Comparison of ENCODE assay signal across 12 mouse cellular contexts in genomic region chr8:52571166-52571832, GRCm38 (mm10).
DNase-seq lines count a peak whose midpoint lies in the region; ATAC-seq and TF ChIP-seq lines count a peak whose summit lies in the region.
"Had no signal": no experiment of that assay in that cellular context is flagged by ENCODE, and none has a peak within 500 bp of the region (broad histone marks: within the 10 kb centered on the region; RNA-seq: fewer than 3 reads in every experiment).

No protein-coding gene starts in this region.

- H3K36me3 ChIP-seq in midbrain, postnatal 0 days (ENCODE audit: insufficient read depth, low read length), result no peaks in the 10 kb centered on the region
- no peaks in the 10 kb centered on the region for H3K36me3 ChIP-seq in midbrain, embryonic 11.5 days (ENCODE audit: control insufficient read depth, insufficient read depth, low read length)
- H3K36me3 ChIP-seq: heart, embryonic 13.5 days; limb, embryonic 15.5 days had no signal

- no peak overlapping the region for H3K4me3 ChIP-seq in midbrain, postnatal 0 days (ENCODE audit: low read depth, low read length)
- H3K4me3 ChIP-seq in midbrain, embryonic 11.5 days (ENCODE audit: low read depth, low read length), result no peak overlapping the region
- H3K4me3 ChIP-seq in gastrocnemius, adult 2 months, result no peak overlapping the region
- H3K4me3 ChIP-seq: heart, embryonic 13.5 days; limb, embryonic 15.5 days; megakaryocyte, embryonic 14.5 days had no signal

- no peaks in the 10 kb centered on the region for H3K9me3 ChIP-seq in midbrain, postnatal 0 days (ENCODE audit: low read length)
- no peaks in the 10 kb centered on the region for H3K9me3 ChIP-seq in midbrain, embryonic 11.5 days (ENCODE audit: control insufficient read depth, low read length)
- H3K9me3 ChIP-seq: heart, embryonic 13.5 days; limb, embryonic 15.5 days; megakaryocyte, embryonic 14.5 days had no signal

- no peak overlapping the region for H3K4me2 ChIP-seq in midbrain, postnatal 0 days (ENCODE audit: low read depth, low read length, poor library complexity, severe bottlenecking)
- H3K4me2 ChIP-seq in midbrain, embryonic 11.5 days, result no peak overlapping the region
- H3K4me2 ChIP-seq: heart, embryonic 13.5 days; limb, embryonic 15.5 days had no signal

- WGBS in midbrain, postnatal 0 days, result 72% methylated on average over 6 of the region's 6 CpGs
- WGBS in midbrain, embryonic 11.5 days, result 86% methylated on average over 6 of the region's 6 CpGs

- no peaks in the 10 kb centered on the region for H3K27me3 ChIP-seq in midbrain, postnatal 0 days (ENCODE audit: insufficient read depth, low read length)
- no peaks in the 10 kb centered on the region for H3K27me3 ChIP-seq in midbrain, embryonic 11.5 days (ENCODE audit: control insufficient read depth, insufficient read depth, low read length)
- H3K27me3 ChIP-seq: heart, embryonic 13.5 days; limb, embryonic 15.5 days; megakaryocyte, embryonic 14.5 days had no signal

- intact Hi-C loops in gastrocnemius, adult 2 months (cut with DNase I), result no loop called here

- no peak for TF ChIP-seq CTCF in midbrain, postnatal 0 days (IDR thresholded peaks at IDR 0.05)
- no peak for TF ChIP-seq CTCF in gastrocnemius, adult 2 months (IDR thresholded peaks at IDR 0.05)

- no peak for ATAC-seq in midbrain, postnatal 0 days (ENCODE audit: low FRiP score)
- no peak for ATAC-seq in midbrain, embryonic 11.5 days (ENCODE audit: low FRiP score)

- H3K4me1 ChIP-seq in midbrain, postnatal 0 days (ENCODE audit: insufficient read depth, low read length), result no peaks in the 10 kb centered on the region
- no peaks in the 10 kb centered on the region for H3K4me1 ChIP-seq in midbrain, embryonic 11.5 days (ENCODE audit: control insufficient read depth, insufficient read depth, low read length)
- H3K4me1 ChIP-seq: heart, embryonic 13.5 days; limb, embryonic 15.5 days; megakaryocyte, embryonic 14.5 days had no signal

- peak; percentile 76 for DNase-seq in midbrain, postnatal 0 days (ENCODE audit: low spot score)
- DNase-seq in midbrain, embryonic 11.5 days (ENCODE audit: low spot score, missing footprints), result no peak
- peak; percentile 4 to 15 for DNase-seq in frontal cortex, postnatal 14 days (ENCODE audit: low spot score in 2 of 2)
- DNase-seq in left cerebral cortex, adult 8-10 months (ENCODE audit: low spot score in 2 of 2), result peak; percentile 7 to 64
- DNase-seq in spleen, postnatal 4 days (ENCODE audit: low spot score in 2 of 2), result no peak
- DNase-seq in gastrocnemius, adult 2 months, result no peak
- no peak for DNase-seq in embryo, embryonic 9.5 days (ENCODE audit: extremely low spot score)
- DNase-seq in B cell, adult 2 months, result no peak
- DNase-seq: kidney, adult 18-20 months had no signal

- no peak overlapping the region for H3K9ac ChIP-seq in midbrain, postnatal 0 days (replicated peaks; ENCODE audit: low read length, poor library complexity, severe bottlenecking)
- no peak overlapping the region for H3K9ac ChIP-seq in midbrain, embryonic 11.5 days (ENCODE audit: low read length)
- H3K9ac ChIP-seq: heart, embryonic 13.5 days; limb, embryonic 15.5 days had no signal

- no peak overlapping the region for H3K27ac ChIP-seq in midbrain, postnatal 0 days (ENCODE audit: low read depth, low read length)
- no peak overlapping the region for H3K27ac ChIP-seq in midbrain, embryonic 11.5 days (ENCODE audit: low read depth, low read length)
- H3K27ac ChIP-seq in gastrocnemius, adult 2 months, result no peak overlapping the region
- H3K27ac ChIP-seq: heart, embryonic 13.5 days; limb, embryonic 15.5 days had no signal

Comparison
In these comparisons a context has a peak if more than half of its experiments do, and no peak if none do; other contexts are left out.
1. DNase-seq: peak in midbrain, postnatal 0 days (single experiment), frontal cortex, postnatal 14 days (2 of 2) and left cerebral cortex, adult 8-10 months (2 of 2); none in midbrain, embryonic 11.5 days (single experiment), spleen, postnatal 4 days (0 of 2), gastrocnemius, adult 2 months (single experiment), embryo, embryonic 9.5 days (single experiment) and B cell, adult 2 months (0 of 2).